Mouse (Mus musculus) heart, adult 2 months (tissue): ENCODE data around the gene Acsm5. TPM values are rescaled to one million over a fixed set of nuclear protein-coding genes. Genes with fewer than 3 reads are reported as not detected.

Experiments used
- DNase-seq, 2 experiments: peaks; one replicate each; pipeline ENCODE4 v3.0.0; 2021
- H3K27ac ChIP-seq: fragments of 200-600 bp; 2 replicates; pipeline ENCODE4 v1.8.1; 2022
- H3K27me3 ChIP-seq: fragments of 200-500 bp; 2 replicates; pipeline ENCODE4 v1.6.1; 2012; ENCODE audit warnings: mild to moderate bottlenecking, low read length, inconsistent platforms, mixed read lengths; ENCODE audit not compliant: control insufficient read depth, insufficient read depth
- H3K36me3 ChIP-seq: fragments of 200-500 bp; 2 replicates; pipeline ENCODE4 v1.6.1; 2012; ENCODE audit warnings: low read length, inconsistent platforms; ENCODE audit not compliant: control insufficient read depth, insufficient read depth
- H3K4me1 ChIP-seq: fragments of 200-500 bp; 2 replicates; pipeline ENCODE4 v1.6.1; 2011; ENCODE audit warnings: low read length; ENCODE audit not compliant: control insufficient read depth, insufficient read depth
- H3K4me3 ChIP-seq: fragments of 200-600 bp; 2 replicates; pipeline ENCODE4 v1.8.1; 2022
- H3K79me2 ChIP-seq: fragments of 200-500 bp; replicated peaks from 2 replicates; pipeline ENCODE4 v1.6.1; 2012; ENCODE audit warnings: mild to moderate bottlenecking, inconsistent platforms, low read length, moderate library complexity, mixed read lengths; ENCODE audit not compliant: control insufficient read depth, insufficient read depth
- H3K9ac ChIP-seq: fragments of 200-500 bp; 2 replicates; pipeline ENCODE4 v1.6.1; 2012; ENCODE audit warnings: low read depth, mild to moderate bottlenecking, control low read depth, inconsistent platforms, low read length, mixed read lengths
- CTCF ChIP-seq: fragments of 200-600 bp; IDR thresholded peaks from 2 replicates; pipeline ENCODE4 v1.8.1; 2022; ENCODE audit warnings: antibody characterized with exemption, mild to moderate bottlenecking, moderate library complexity
- EP300 ChIP-seq: fragments of 200-500 bp; IDR thresholded peaks from 2 replicates; pipeline ENCODE4 v1.6.1; 2011; ENCODE audit warnings: low read depth, low read length, control low read depth; ENCODE audit not compliant: insufficient read depth
- POLR2A ChIP-seq: fragments of 200-500 bp; IDR thresholded peaks from 2 replicates; pipeline ENCODE4 v1.6.1; 2011; ENCODE audit warnings: mild to moderate bottlenecking, low read depth, low read length, control low read depth; ENCODE audit not compliant: insufficient read depth
- WGBS: fragments of 180-500 bp; shearing (Covaris S2); methylation state at CpG from one replicate; pipeline ENCODE4 v1.1.7; 2018; 5-methylcytosine and 5-hydroxymethylcytosine counted together
- intact Hi-C: fragments of 180-260 bp; cut with DNase I; formaldehyde crosslinking; loops from one replicate; pipeline ENCODE4 v1.15.1; 2025
- polyA plus RNA-seq: library from polyadenylated mRNA; depleted of rRNA; stranded (reverse); fragments of >200 nt; gene quantifications from 2 replicates; pipeline ENCODE4 v1.2.3, GENCODE M21; 2012
- total RNA-seq, 2 experiments: library from RNA; stranded (reverse); gene quantifications; 2 replicates each; pipeline ENCODE4 v1.2.3; 2021

Gene Acsm5
- total and polyA plus RNA-seq, 3 experiments: 3.4 to 16.2 (median 12.3) TPM

DNA sequence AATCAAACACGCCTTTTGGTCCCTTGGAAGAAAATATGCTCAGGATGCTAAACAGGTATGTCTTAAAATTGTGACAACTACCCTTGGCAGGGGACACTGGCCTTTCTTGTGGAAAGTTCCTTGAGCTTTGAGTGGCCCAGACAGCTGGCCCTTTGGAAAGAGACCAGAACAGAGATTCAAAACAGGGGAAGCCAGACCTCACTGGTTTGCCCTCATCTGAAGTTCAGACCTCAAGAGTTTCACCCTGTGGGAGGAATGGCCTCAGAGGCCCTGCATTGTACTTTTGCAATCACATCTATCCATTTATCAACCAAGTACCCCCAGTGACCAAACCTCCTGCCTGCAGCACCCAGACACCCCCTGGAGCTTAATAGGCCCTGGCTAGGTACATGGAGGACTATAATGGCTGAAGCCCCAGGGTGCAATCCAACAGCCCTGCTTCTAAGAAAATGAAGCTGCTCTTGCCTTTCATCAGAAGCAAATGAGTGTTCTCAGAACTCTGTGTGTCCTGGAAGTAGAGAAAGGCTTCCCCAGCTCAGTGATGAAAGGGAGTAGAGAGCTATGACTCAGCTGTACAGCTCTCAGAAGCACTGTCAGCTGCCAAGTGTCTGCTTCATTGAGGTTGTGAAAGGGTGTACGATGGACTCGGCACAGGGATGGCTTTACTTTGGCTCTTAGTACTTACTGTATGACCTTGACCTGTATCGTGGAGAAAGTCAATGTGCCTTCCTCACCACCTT is 29.1 kb upstream of the Acsm5 start:
- intact Hi-C loops: no loop called here
- Histone ChIP-seq H3K4me1 (no peaks in the 10 kb centered on the region), H3K27me3 (no peaks in the 10 kb centered on the region), H3K36me3 (no peaks in the 10 kb centered on the region), H3K79me2 (no peaks in the 10 kb centered on the region), H3K4me3 (no peak overlapping the region), H3K27ac (no peak overlapping the region), H3K9ac (no peak overlapping the region)
- TF ChIP-seq CTCF: no peak
- no peak for DNase-seq
- 72% methylated on average over 4 of the region's 4 CpGs for WGBS

GRCm38 (mm10) chr7:119511143-119511542 is 8.1 kb upstream of the Acsm5 start:
- WGBS: 78% methylated on average over 4 of the region's 4 CpGs
- intact Hi-C loops: loop anchor here (10.0 kb wide), 3 partner anchors 164 to 746 kb away; no protein-coding TSS in a partner anchor
- H3K4me1 ChIP-seq: no peaks in the 10 kb centered on the region
- H3K9ac ChIP-seq: no peak overlapping the region
- no peak for DNase-seq
- no peak overlapping the region for H3K4me3 ChIP-seq
- H3K79me2 ChIP-seq: no peaks in the 10 kb centered on the region
- no peaks in the 10 kb centered on the region for H3K36me3 ChIP-seq
- no peak for TF ChIP-seq EP300
- TF ChIP-seq POLR2A: no peak
- no peak for TF ChIP-seq CTCF
- H3K27me3 ChIP-seq: no peaks in the 10 kb centered on the region
- H3K27ac ChIP-seq: no peak overlapping the region

- intact Hi-C loops: loop anchor here (10.0 kb wide), 3 partner anchors 162 to 748 kb away; no protein-coding TSS in a partner anchor
- H3K27me3 ChIP-seq: no peaks in the 10 kb centered on the region
- no peaks in the 10 kb centered on the region for H3K4me1 ChIP-seq
- WGBS: 36% methylated on average over 7 of the region's 7 CpGs
- no peak for TF ChIP-seq POLR2A
- TF ChIP-seq CTCF: peak; percentile 57
- TF ChIP-seq EP300: no peak
- H3K79me2 ChIP-seq: no peaks in the 10 kb centered on the region
- no peaks in the 10 kb centered on the region for H3K36me3 ChIP-seq
- H3K27ac ChIP-seq: no peak overlapping the region
- no peak overlapping the region for H3K9ac ChIP-seq
- no peak overlapping the region for H3K4me3 ChIP-seq
- DNase-seq: no peak
Observed at GRCm38 (mm10) chr7:119513056-119513455, 6.2 kb upstream of the Acsm5 start.

DNA sequence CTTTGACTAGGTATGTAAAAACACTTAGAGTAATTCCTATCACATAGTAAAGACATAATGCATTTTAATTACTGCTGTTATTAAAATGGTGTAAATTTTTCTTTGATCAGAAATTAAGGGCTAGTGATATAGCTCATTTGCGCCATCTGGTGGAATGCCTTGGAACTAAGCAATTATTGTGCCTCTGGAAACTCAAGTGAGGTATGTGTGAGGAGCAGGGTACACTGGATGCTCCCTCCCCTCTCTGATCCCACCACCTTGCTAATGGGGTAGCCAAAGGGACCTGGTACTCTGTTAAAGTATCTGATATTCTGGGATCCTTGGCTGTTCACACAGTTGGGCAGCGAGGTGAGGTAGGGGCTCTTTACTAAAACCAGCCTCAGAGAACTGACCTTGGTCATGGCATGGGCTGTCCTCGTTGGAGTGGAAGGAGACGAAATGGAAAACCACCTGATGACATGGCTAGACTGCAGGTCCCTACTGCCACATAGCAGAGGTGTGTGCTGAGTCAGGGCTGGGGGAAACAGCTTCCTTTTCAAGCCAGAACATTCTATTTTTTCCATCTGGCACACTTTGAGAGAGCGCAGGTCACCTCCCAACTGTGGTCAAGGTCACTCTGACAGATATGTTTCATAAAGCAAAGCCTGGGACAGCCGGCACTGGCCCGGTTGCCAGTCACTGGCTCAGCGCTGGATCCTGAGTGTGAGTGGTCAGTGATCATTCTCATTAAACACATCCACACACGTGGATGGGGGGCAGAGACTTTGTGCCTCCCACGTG is 3.6 kb upstream of the Acsm5 start:
- TF ChIP-seq CTCF (peak; percentile 83), POLR2A (no peak)
- Histone ChIP-seq H3K79me2 (no peaks in the 10 kb centered on the region), H3K4me1 (no peaks in the 10 kb centered on the region), H3K27ac (no peak overlapping the region), H3K36me3 (no peaks in the 10 kb centered on the region), H3K27me3 (no peaks in the 10 kb centered on the region), H3K9ac (no peak overlapping the region), H3K4me3 (no peak overlapping the region)
- intact Hi-C loops: loop anchor here (10.0 kb wide), 3 partner anchors 159 to 751 kb away; no protein-coding TSS in a partner anchor
- DNase-seq: no peak
- 53% methylated on average over 10 of the region's 10 CpGs for WGBS

DNA sequence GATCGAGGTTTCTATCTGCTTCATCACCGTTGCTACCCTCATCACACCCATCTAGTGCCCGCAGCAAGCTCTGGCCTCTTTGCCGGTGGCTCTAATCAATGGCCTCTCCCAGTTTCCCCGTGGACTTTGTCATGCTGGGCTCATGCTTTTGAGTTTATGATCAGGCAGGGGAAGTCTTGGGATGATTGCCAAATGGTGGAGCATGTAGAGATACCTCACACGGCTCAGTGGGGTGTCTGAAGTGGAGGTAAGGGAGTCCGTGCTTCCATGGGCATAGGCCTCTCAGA is 3.0 kb upstream of the Acsm5 start:
- intact Hi-C loops: loop anchor here (10.0 kb wide), 3 partner anchors 159 to 751 kb away; no protein-coding TSS in a partner anchor
- WGBS: 69% methylated on average over 7 of the region's 7 CpGs

GRCm38 (mm10) chr7:119519654-119520053 is 391 bp downstream of the Acsm5 start:
- intact Hi-C loops: loop anchor here (10.0 kb wide), 3 partner anchors 155 to 755 kb away; no protein-coding TSS in a partner anchor
- Histone ChIP-seq H3K79me2 (no peaks in the 10 kb centered on the region), H3K4me3 (no peak overlapping the region), H3K4me1 (no peaks in the 10 kb centered on the region), H3K9ac (no peak overlapping the region), H3K36me3 (no peaks in the 10 kb centered on the region), H3K27me3 (no peaks in the 10 kb centered on the region), H3K27ac (no peak overlapping the region)
- TF ChIP-seq POLR2A (no peak), CTCF (peak; percentile 88), EP300 (no peak)
- 40% methylated on average over 5 of the region's 5 CpGs for WGBS
- DNase-seq: peak; percentile 40 to 69

More for the DNA sequence above, 3.0 kb upstream of the Acsm5 start:
- no peak overlapping the region for H3K27ac ChIP-seq
- no peak for TF ChIP-seq POLR2A
- TF ChIP-seq EP300: no peak
- TF ChIP-seq CTCF: no peak
- no peak overlapping the region for H3K9ac ChIP-seq
- H3K4me1 ChIP-seq: no peaks in the 10 kb centered on the region
- H3K36me3 ChIP-seq: no peaks in the 10 kb centered on the region
- no peak for DNase-seq
- no peaks in the 10 kb centered on the region for H3K79me2 ChIP-seq
- no peak overlapping the region for H3K4me3 ChIP-seq
- no peaks in the 10 kb centered on the region for H3K27me3 ChIP-seq
